Mouse (Mus musculus): ENCODE data around the gene Mdga2. TPM values are rescaled to one million over a fixed set of nuclear protein-coding genes. Genes with fewer than 3 reads are reported as not detected.
A peak's percentile ranks its signal among the peaks of the same experiment; 100 is the strongest.

The Mdga2 gene
- polyA plus RNA-seq, 1 experiment from 2014 or later: 8.7 TPM

DNA sequence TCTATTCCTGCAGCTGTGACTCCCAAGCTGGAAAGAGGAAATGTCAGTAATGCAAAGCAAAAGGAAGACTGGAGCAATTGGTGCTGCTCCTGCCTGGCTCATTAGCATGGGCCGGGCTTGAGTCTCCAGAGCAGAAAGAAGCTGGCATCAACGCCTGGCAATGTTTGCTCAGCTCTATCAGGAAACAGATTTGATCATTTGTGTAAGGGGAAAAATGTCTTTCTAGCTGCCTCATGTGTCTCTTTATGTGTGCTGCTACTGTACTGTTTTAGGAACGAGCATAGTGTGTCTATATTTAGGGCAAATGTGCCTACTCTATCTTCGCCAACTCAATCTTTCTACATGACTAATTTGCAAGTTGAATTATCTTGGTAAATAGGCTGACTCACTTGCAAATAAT lies 211.0 kb downstream of the Mdga2 start:
- no peak overlapping the region for H3K9ac ChIP-seq (ENCODE audit: low read length)
- H3K36me3 ChIP-seq (ENCODE audit: control insufficient read depth, insufficient read depth, low read length): no peaks in the 10 kb centered on the region
- H3K9me3 ChIP-seq (replicated peaks; ENCODE audit: control insufficient read depth, low read length): no peaks in the 10 kb centered on the region
- H3K4me1 ChIP-seq (ENCODE audit: control insufficient read depth, insufficient read depth, low read length): no peaks in the 10 kb centered on the region
- peak; percentile 73 for ATAC-seq
- DNase-seq (ENCODE audit: low spot score): peak; percentile 71
- no peaks in the 10 kb centered on the region for H3K27me3 ChIP-seq (replicated peaks; ENCODE audit: control insufficient read depth, insufficient read depth, low read length)
- H3K27ac ChIP-seq (ENCODE audit: low read depth, low read length): no peak overlapping the region
- WGBS: 33% methylated on average over 4 of the region's 4 CpGs
- H3K4me3 ChIP-seq (ENCODE audit: low read depth, low read length): no peak overlapping the region
- H3K4me2 ChIP-seq (ENCODE audit: low read length): no peak overlapping the region

DNA sequence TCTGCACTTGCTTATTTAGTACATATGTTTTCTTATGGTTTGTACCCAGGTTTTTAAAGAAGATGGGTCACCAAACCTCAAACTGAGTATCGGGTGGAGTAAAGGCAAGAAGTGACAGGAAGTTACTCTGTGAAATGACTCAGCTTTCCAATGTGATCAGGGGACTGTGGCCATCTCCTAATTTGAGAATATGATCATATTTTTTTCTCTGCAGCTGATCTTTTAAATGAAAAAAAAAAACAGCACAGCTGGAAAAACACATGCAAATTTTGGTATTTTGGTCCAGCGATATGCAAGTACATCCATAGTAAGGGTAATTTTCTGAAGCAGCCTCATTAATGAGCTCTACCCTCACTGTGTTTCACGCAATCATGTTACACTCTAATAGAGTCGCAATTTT lies 212.0 kb downstream of the Mdga2 start:
- no peak overlapping the region for H3K27ac ChIP-seq (ENCODE audit: low read depth, low read length)
- H3K9me3 ChIP-seq (replicated peaks; ENCODE audit: control insufficient read depth, low read length): no peaks in the 10 kb centered on the region
- H3K4me2 ChIP-seq (ENCODE audit: low read length): no peak overlapping the region
- no peak for ATAC-seq
- H3K9ac ChIP-seq (ENCODE audit: low read length): no peak overlapping the region
- H3K4me3 ChIP-seq (ENCODE audit: low read depth, low read length): no peak overlapping the region
- no peaks in the 10 kb centered on the region for H3K36me3 ChIP-seq (ENCODE audit: control insufficient read depth, insufficient read depth, low read length)
- H3K4me1 ChIP-seq (ENCODE audit: control insufficient read depth, insufficient read depth, low read length): no peaks in the 10 kb centered on the region
- no peaks in the 10 kb centered on the region for H3K27me3 ChIP-seq (replicated peaks; ENCODE audit: control insufficient read depth, insufficient read depth, low read length)
- 90% methylated on average over 4 of the region's 4 CpGs for WGBS
- no peak for DNase-seq (ENCODE audit: low spot score)

DNA sequence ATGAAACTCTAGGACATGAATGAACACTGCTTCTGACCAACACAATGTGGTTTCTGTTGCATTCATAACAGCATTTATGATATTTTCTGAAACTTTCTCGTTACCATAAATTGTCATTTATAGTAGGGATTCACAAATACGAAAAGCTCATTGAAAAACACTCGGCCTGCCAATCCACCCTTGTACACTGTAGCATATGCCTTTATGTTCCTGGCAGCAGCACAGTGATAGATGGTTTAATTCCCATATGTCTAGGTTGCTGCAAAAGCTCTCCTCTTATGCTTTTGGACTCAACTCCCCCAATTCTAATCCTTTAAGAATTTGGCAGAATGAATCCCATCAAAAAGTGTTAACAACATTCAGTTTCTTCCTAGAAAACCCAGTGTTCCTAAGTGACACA lies 213.2 kb downstream of the Mdga2 start:
- Histone ChIP-seq H3K4me1 (ENCODE audit: control insufficient read depth, insufficient read depth, low read length) (no peaks in the 10 kb centered on the region), H3K9ac (ENCODE audit: low read length) (no peak overlapping the region), H3K27ac (ENCODE audit: low read depth, low read length) (no peak overlapping the region), H3K4me3 (ENCODE audit: low read depth, low read length) (no peak overlapping the region), H3K4me2 (ENCODE audit: low read length) (no peak overlapping the region), H3K27me3 (replicated peaks; ENCODE audit: control insufficient read depth, insufficient read depth, low read length) (no peaks in the 10 kb centered on the region), H3K36me3 (ENCODE audit: control insufficient read depth, insufficient read depth, low read length) (no peaks in the 10 kb centered on the region), H3K9me3 (replicated peaks; ENCODE audit: control insufficient read depth, low read length) (no peaks in the 10 kb centered on the region)
- DNase-seq (ENCODE audit: low spot score) (peak; percentile 54), ATAC-seq (peak; percentile 70; the same call in 1 of the 2 replicates)
- WGBS: 75% methylated on average over 3 of the region's 3 CpGs

- Histone ChIP-seq H3K36me3 (ENCODE audit: control insufficient read depth, insufficient read depth, low read length) (no peaks in the 10 kb centered on the region), H3K4me2 (ENCODE audit: low read length) (no peak overlapping the region), H3K27ac (ENCODE audit: low read depth, low read length) (no peak overlapping the region), H3K9me3 (replicated peaks; ENCODE audit: control insufficient read depth, low read length) (no peaks in the 10 kb centered on the region), H3K4me3 (ENCODE audit: low read depth, low read length) (no peak overlapping the region), H3K4me1 (ENCODE audit: control insufficient read depth, insufficient read depth, low read length) (no peaks in the 10 kb centered on the region), H3K9ac (ENCODE audit: low read length) (no peak overlapping the region), H3K27me3 (replicated peaks; ENCODE audit: control insufficient read depth, insufficient read depth, low read length) (no peaks in the 10 kb centered on the region)
- DNase-seq (ENCODE audit: low spot score): no peak
- no peak for ATAC-seq
- WGBS: 52% methylated on average over 3 of the region's 3 CpGs
Measured at GRCm38 (mm10) chr12:66954129-66954528, 268.2 kb downstream of the Mdga2 start.

GRCm38 (mm10) chr12:66915741-66916140 lies 306.6 kb downstream of the Mdga2 start:
- Histone ChIP-seq H3K4me2 (ENCODE audit: low read length) (no peak overlapping the region), H3K9ac (ENCODE audit: low read length) (no peak overlapping the region), H3K9me3 (replicated peaks; ENCODE audit: control insufficient read depth, low read length) (no peaks in the 10 kb centered on the region), H3K27ac (ENCODE audit: low read depth, low read length) (no peak overlapping the region), H3K27me3 (replicated peaks; ENCODE audit: control insufficient read depth, insufficient read depth, low read length) (no peaks in the 10 kb centered on the region), H3K36me3 (ENCODE audit: control insufficient read depth, insufficient read depth, low read length) (no peaks in the 10 kb centered on the region), H3K4me3 (ENCODE audit: low read depth, low read length) (no peak overlapping the region), H3K4me1 (ENCODE audit: control insufficient read depth, insufficient read depth, low read length) (no peaks in the 10 kb centered on the region)
- ATAC-seq (no peak), DNase-seq (ENCODE audit: low spot score) (no peak)
- WGBS: 92% methylated on average over 5 of the region's 5 CpGs

DNA sequence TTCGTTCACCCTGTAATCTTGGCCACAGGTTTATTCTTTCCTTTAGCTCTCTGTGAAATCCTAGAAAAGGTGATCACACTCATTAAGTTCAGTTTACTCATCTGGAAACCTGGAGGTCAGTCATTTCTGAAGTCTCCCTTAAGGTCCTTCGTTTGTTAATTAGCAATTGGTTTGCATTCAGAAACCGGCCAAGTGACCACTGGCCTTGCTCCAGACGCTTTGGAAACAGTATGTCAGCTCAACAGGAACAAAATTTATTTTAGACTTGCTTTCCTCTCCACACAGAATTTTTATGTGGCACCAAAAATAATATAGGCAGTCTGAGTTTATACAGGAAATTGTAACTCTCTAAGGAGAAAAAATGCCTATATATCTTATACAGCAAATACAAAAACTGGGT lies 323.0 kb downstream of the Mdga2 start:
- ATAC-seq: no peak
- 72% methylated on average over 4 of the region's 4 CpGs for WGBS
- Histone ChIP-seq H3K4me2 (ENCODE audit: low read length) (no peak overlapping the region), H3K9ac (ENCODE audit: low read length) (no peak overlapping the region), H3K4me1 (ENCODE audit: control insufficient read depth, insufficient read depth, low read length) (no peaks in the 10 kb centered on the region), H3K9me3 (replicated peaks; ENCODE audit: control insufficient read depth, low read length) (no peaks in the 10 kb centered on the region), H3K27ac (ENCODE audit: low read depth, low read length) (no peak overlapping the region), H3K27me3 (replicated peaks; ENCODE audit: control insufficient read depth, insufficient read depth, low read length) (no peaks in the 10 kb centered on the region), H3K4me3 (ENCODE audit: low read depth, low read length) (no peak overlapping the region), H3K36me3 (ENCODE audit: control insufficient read depth, insufficient read depth, low read length) (no peaks in the 10 kb centered on the region)
- no peak for DNase-seq (ENCODE audit: low spot score)

- Histone ChIP-seq H3K9ac (ENCODE audit: low read length) (no peak overlapping the region), H3K4me3 (ENCODE audit: low read depth, low read length) (no peak overlapping the region), H3K27ac (ENCODE audit: low read depth, low read length) (no peak overlapping the region), H3K4me2 (ENCODE audit: low read length) (no peak overlapping the region), H3K9me3 (replicated peaks; ENCODE audit: control insufficient read depth, low read length) (no peaks in the 10 kb centered on the region), H3K36me3 (ENCODE audit: control insufficient read depth, insufficient read depth, low read length) (no peaks in the 10 kb centered on the region), H3K27me3 (replicated peaks; ENCODE audit: control insufficient read depth, insufficient read depth, low read length) (no peaks in the 10 kb centered on the region), H3K4me1 (ENCODE audit: control insufficient read depth, insufficient read depth, low read length) (no peaks in the 10 kb centered on the region)
- DNase-seq (ENCODE audit: low spot score) (no peak), ATAC-seq (no peak)
- WGBS: 94% methylated on average over 3 of the region's 3 CpGs
Measured at GRCm38 (mm10) chr12:66896790-66897189, 325.6 kb downstream of the Mdga2 start.

GRCm38 (mm10) chr12:66890296-66890695 lies 332.1 kb downstream of the Mdga2 start:
- H3K36me3 ChIP-seq (ENCODE audit: control insufficient read depth, insufficient read depth, low read length): no peaks in the 10 kb centered on the region
- ATAC-seq (no peak), DNase-seq (ENCODE audit: low spot score) (no peak)
- no peak overlapping the region for H3K27ac ChIP-seq (ENCODE audit: low read depth, low read length)
- WGBS: 71% methylated on average over 3 of the region's 3 CpGs
- H3K9me3 ChIP-seq (replicated peaks; ENCODE audit: control insufficient read depth, low read length): no peaks in the 10 kb centered on the region
- no peak overlapping the region for H3K9ac ChIP-seq (ENCODE audit: low read length)
- no peak overlapping the region for H3K4me2 ChIP-seq (ENCODE audit: low read length)
- H3K27me3 ChIP-seq (replicated peaks; ENCODE audit: control insufficient read depth, insufficient read depth, low read length): no peaks in the 10 kb centered on the region
- H3K4me1 ChIP-seq (ENCODE audit: control insufficient read depth, insufficient read depth, low read length): no peaks in the 10 kb centered on the region
- H3K4me3 ChIP-seq (ENCODE audit: low read depth, low read length): no peak overlapping the region

DNA sequence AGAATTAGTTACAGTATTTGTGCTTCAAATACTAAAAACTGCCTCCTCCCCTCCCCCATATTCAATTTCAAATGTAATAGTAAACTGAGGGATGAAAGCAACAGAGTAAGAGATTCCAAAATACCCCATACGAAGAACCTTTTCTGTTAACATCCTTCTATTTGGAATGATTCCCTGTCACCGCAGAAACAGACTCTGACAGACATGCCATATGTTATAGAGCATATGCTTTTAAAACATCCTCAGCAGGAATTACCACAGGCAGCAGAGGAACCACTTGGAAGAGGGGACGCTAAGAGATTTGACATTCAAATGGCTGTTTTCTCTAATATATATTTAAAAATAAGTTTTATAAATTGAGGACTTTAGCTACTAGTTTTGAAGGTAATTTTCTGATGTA lies 333.1 kb downstream of the Mdga2 start:
- peak; percentile 81 for DNase-seq (ENCODE audit: low spot score)
- 64% methylated on average over 3 of the region's 3 CpGs for WGBS
- no peaks in the 10 kb centered on the region for H3K9me3 ChIP-seq (replicated peaks; ENCODE audit: control insufficient read depth, low read length)
- H3K4me3 ChIP-seq (ENCODE audit: low read depth, low read length): no peak overlapping the region
- H3K9ac ChIP-seq (ENCODE audit: low read length): no peak overlapping the region
- peak; percentile 79 for ATAC-seq
- no peak overlapping the region for H3K4me2 ChIP-seq (ENCODE audit: low read length)
- H3K27me3 ChIP-seq (replicated peaks; ENCODE audit: control insufficient read depth, insufficient read depth, low read length): no peaks in the 10 kb centered on the region
- no peaks in the 10 kb centered on the region for H3K36me3 ChIP-seq (ENCODE audit: control insufficient read depth, insufficient read depth, low read length)
- H3K27ac ChIP-seq (ENCODE audit: low read depth, low read length): no peak overlapping the region
- no peaks in the 10 kb centered on the region for H3K4me1 ChIP-seq (ENCODE audit: control insufficient read depth, insufficient read depth, low read length)
